Mouse (Mus musculus) ES-Bruce4 (cell line): ENCODE measurements around the gene Mrpl54.

Source experiments
- CTCF ChIP-seq: IDR thresholded peaks from one replicate; pipeline ENCODE4 v1.8.1; 2011; ENCODE audit warnings: low read depth, low read length
- POLR2A ChIP-seq: IDR thresholded peaks from one replicate; pipeline ENCODE4 v1.8.1; 2011; ENCODE audit warnings: low read length; ENCODE audit not compliant: insufficient read depth

DNA sequence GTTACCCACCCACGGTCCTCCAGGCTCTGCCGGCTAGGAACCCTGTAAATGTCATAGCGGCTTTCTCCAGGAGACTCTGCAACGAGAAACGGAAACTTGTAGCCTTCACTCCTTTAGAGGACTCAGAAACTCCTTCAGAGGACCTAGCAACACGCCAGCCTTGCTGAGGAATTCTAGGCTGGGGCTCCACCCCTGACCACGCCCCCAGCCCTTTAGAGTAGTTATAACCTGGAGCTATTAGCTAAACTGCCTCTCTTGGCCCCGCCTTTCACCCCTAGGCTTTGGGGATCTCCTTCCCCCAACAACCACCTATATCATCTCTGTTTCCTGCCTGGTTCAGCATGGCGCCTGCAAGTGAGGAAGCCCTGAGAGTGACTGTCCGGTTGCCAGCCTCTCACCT is 12.8 kb upstream of the Mrpl54 start:
- TF ChIP-seq CTCF: no peak
- TF ChIP-seq POLR2A: no peak
